22 mouse cellular contexts compared by ENCODE assay signal in genomic region chr17:59232251-59232650, GRCm38 (mm10).
"Had no signal": no experiment of that assay in that cellular context is flagged by ENCODE, and none has a peak within 500 bp of the region (broad histone marks: within the 10 kb centered on the region; RNA-seq: fewer than 3 reads in every experiment).

No protein-coding gene starts in this region.

- ATAC-seq: hindbrain, embryonic 16.5 days; hindbrain, postnatal 0 days; inflammation-experienced regulatory T-cells, adult 6 months; intestine, embryonic 15.5 days; intestine, embryonic 16.5 days; intestine, postnatal 0 days had no signal

- DNase-seq: heart, postnatal 10 days; heart, postnatal 14 days; heart, postnatal 36 days; heart, postnatal 4 days; kidney, adult 11 months; kidney, adult 18-20 months; kidney, adult 2 months; kidney, adult 8-10 months; kidney, adult 9 months; kidney, postnatal 10 days; kidney, postnatal 14 days; kidney, postnatal 25 days; kidney, postnatal 36 days; kidney, postnatal 4 days; layer of hippocampus, adult 9-11 months; layer of hippocampus, postnatal 36 days had no signal
